Mouse (Mus musculus) stomach, postnatal 0 days (tissue): Measurements from ENCODE around the gene Slpi.

ENCODE experiments used
- CTCF ChIP-seq: IDR thresholded peaks from 2 replicates; pipeline ENCODE4 v1.5.1; 2016; ENCODE audit warnings: antibody characterized with exemption, low read depth, mild to moderate bottlenecking, moderate library complexity
- EP300 ChIP-seq: optimal IDR thresholded peaks from 2 replicates; pipeline ENCODE3; 2016; ENCODE audit warnings: antibody characterized with exemption

DNA sequence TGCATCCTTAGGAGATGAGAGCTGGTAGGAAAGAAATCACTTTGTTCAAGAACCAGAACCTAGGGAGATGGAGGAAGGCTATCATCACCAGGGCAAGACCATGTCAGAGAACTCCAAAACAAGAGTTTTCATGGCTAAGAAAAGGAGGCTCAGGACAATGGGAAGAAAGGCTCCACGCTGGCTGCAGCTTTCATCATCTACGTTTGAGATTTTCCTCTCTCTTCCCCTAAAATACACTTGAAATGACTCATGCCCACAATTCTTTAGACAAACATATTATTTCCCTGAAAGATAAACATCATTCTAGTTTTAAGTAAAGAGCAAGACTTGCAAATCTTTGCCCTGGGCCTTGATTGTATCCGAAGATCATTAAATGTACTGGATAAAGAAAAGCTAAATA lies 17.5 kb downstream of the Slpi start:
- TF ChIP-seq CTCF (no peak), EP300 (no peak)
